Mouse (Mus musculus) retina, adult 2 months (tissue): ENCODE results near the gene Bahcc1.

Experiments used
- DNase-seq: peaks from one replicate; pipeline ENCODE4 v3.0.0-alpha.2; 2012; ENCODE audit warnings: low read depth, low spot score

Bahcc1 gene

DNA sequence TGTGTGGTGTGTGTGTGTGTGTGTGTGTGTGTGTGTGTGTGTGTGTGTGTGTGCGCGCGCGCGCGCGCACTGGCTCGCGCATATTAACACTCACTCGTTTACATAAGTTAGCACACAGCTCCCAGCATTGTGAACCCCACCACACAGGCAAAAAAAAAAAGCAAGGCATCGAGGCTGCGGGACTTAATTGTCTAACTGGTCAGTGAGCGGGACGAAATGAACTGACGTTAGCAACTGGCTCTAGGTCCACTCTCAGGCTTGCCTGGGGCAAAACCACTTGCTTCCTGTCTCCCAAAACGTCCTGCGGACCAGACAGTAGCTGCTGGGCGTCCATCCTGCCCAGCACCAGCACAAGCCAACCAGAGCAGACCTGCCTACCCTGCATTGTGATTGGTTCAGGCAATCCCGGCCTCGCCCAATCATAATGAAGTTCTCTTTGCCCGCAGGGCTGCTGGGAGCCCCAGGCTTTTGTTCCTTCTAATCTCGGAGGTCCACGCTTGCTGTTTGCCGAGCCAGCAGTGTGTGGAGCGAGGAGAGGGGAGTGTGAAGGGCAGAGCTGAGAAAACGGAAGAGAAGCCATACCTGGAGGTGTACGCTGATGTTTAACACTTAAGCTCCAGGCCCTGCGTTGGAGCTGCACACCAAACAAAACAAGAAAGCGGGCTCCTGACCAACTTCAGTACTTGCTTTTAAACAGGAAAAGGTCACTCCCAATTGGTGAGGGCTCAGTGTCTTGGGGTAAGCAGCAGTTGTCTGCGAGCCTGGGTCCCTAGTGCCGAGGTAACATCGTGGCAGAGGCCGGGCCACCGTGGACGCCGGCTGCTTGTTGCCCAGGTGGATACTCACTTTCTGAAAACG is 83.3 kb downstream of the Bahcc1 start:
- DNase-seq: peak; percentile 91

DNA sequence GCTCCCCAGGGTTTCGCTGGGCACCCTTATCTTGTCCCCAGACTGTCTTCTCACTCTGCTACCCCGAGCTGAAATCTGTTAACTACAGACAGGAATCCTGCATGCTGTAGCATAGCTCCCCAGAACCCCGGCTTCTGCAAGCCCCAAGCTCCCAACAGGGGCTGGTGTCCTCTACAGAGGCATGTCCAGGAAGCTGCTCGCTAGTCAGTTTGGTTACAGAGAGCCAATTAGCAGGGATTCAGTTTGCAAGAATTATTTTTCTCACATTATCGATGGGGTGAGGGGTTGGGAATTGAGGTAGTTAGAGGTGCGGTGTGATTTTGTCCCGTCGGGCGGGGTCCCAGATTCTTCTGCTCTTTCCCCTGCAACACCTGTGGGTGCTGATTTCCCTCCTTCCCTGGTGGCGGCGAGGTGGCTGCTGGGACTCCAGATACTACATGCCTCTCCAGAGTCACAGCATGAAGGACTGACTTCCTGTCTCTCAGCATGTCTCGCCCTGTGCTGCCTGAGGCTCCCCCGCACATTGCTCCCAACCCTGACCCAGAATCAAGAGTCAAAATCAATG is 84.0 kb downstream of the Bahcc1 start:
- DNase-seq: no peak

DNA sequence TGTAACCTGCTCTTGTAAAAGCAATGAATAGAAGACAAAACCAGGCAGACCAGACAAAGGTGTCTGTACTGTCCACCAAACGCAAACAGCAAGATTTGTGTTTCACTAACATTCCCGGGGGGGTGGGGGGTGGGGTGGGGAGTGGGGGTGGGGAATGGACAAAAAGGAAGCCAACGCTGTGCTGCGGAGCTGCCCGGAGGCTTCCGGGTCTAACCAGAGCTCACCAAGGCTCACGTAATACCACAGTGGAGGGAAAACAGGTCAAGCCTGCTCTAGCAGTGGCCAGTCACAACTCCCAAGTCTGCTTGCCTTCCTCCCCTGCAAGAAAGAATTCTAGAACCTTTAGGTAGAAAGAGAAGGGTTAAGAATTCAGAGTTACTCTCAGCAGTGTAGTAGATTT is 84.7 kb downstream of the Bahcc1 start:
- no peak for DNase-seq

- no peak for DNase-seq
Observed at GRCm38 (mm10) chr11:120319310-120319709, 86.6 kb downstream of the Bahcc1 start.

DNA sequence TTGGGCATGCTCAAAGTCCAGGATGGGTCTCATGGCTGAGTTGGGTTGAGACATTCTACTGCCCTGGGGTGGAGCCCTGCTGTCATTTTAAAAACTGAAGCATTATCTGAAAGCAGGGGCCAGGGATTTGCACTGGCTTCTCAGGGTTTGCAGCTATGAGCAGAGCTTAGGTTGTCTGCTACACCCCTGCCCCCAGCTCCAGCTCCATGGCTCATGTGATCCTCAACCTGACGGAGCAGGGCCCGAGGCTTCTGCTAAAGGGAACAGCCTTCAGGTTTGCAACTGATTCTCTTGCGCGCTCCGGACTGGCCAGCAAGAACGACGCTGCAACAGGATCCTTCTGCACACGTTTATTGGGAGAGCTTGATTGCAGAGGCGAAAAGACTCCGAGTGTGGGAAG is 87.4 kb downstream of the Bahcc1 start:
- no peak for DNase-seq

GRCm38 (mm10) chr11:120335431-120336021 is 102.8 kb downstream of the Bahcc1 start:
- no peak for DNase-seq

DNA sequence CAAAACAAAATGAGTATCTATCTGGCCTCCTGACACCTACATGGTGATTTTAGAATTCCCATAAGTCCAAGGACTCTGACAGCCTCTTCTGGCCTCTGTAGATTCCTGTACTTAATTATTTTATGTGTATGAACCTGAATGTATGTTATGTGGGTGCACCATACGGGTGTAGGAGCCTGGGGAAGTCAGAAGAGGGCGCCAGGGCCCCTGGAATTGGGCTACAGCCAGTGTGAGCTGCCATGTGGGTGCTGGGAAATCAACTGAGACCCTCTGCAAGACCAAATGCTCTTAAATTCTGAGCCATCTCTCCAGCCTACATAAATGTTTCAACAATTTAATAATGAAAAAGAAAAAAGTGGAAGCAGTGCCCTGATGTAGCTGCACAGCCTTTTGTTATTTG is 104.7 kb downstream of the Bahcc1 start:
- DNase-seq: no peak

DNA sequence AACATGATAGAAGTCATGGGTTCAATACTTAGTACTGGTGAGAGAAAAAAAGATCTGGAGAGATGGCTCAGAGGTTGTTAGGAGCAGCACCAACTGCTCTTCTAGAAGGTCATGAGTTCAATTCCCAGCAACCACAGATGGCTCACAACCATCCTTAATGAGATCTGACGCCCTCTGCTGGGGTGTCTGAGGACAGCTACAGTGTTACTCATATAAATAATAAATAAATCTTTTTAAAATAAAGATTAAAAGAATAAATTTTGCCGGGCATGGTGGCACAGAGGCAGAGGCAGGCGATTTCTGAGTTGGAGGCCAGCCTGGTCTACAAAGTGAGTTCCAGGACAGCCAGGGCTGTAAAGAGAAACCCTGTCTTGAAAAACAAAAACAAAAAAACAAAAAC is 106.0 kb downstream of the Bahcc1 start:
- DNase-seq: no peak

- no peak for DNase-seq
Observed at GRCm38 (mm10) chr11:120339978-120340513, 107.3 kb downstream of the Bahcc1 start.

GRCm38 (mm10) chr11:120341661-120342060 is 108.9 kb downstream of the Bahcc1 start:
- DNase-seq: no peak
